Mouse (Mus musculus): ENCODE measurements around the gene Megf11.

Megf11 gene

DNA sequence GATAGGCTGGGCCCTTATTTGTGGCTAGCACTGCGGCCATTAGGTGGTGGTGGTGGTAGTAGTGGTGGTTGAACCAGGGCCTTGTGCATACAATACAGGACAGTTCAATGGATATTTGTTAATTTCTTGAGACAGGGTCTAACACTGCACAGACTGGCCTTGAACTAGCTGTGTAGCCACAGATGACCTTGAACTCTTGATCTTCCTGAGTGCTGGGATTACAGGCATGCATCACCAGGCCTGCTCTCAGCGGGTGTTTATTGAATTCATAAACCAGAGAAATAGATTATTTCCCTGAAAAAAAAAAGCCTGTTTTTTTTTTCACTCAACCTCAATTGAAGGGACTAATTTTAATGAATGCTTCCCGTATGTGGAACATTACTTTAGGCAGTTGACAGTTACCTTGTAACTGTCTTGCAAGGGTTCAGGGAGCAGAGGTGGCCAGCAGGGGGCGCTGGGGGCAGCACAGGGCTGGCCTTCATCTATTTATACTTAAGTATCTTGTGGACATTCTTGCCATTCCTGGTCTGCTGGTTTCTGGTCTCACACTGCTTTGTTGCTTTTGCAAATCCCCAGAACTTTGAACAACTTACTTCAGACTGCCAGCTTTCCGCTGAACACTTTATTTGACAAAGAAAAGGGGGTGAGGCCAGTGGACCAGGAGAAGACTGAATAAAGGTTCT lies 8.6 kb downstream of the Megf11 start:
- peak; percentile 36 for DNase-seq (ENCODE audit: low read depth, low spot score)

DNA sequence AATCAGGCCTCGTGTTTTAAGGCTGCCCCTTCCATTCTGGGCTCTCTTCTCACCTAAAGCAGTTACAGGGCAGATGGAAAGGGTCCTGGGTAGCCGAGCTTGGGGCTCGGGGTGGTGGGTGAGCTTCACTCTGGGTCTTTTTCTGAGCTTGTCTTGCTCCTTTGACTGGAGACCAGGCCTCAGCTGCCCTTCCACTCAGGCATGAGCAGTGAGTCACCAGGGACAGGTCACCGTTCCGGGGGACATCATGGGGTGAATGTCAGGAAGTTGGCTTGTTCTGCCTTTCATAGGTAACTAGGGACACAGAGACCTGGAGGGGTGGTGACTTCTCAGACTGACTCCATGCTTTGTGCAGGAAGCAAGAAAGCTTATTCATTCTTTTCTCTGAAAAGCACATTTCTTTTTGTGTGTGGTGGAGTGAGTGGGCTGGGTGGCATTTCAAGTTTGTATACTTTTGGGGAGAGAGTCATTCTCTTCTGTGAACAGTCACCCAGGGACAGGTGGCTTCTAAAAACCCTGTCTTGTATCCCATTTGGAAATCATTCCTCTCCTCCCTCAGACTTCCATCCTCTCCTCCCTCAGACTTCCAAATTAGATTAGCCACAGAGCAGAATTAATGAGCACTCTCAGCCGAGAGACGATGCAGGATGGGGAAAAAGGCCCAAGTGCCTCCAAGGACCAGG lies 10.0 kb downstream of the Megf11 start:
- DNase-seq (ENCODE audit: low read depth, low spot score): no peak

DNA sequence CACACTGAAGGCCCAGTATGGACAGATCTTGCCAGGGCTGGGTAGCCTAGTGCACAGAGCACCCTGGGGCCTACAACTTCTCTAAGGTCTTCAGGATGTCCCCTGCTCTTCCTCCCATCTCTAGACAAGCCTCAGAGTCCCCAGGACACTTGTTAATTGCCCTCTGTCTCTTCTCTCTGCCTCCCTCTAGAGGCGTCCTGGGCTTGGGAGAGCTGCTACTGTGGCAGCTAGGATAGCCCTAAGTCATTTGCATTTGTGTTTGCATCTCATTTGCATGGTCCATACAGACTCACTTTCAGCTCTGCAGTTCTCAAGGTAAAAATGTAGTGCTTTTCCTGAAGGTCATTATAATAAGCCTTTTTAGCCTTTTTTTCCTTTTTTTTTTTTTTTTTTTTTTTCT lies 11.7 kb downstream of the Megf11 start:
- DNase-seq (ENCODE audit: low read depth, low spot score): peak; percentile 24

DNA sequence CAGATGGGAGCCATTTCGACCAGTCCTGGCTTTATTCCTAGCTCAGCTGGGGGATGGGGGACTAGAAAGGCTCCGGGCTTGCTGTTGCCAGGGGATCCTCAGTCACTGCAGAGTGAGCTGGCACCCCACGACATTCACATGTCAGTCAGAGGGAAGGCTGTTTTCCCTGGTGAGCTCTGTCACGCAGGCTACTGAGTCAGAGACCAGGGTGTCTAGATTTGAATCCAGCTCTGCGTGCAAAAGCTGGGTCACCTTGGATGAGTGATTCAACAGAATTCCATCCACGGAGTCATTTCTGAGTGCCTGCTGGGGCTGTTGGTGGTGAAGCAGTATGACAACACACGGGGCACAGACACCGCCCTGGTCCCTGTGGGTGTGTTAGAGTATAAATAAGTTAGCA lies 13.7 kb downstream of the Megf11 start:
- DNase-seq (ENCODE audit: low read depth, low spot score): no peak

DNA sequence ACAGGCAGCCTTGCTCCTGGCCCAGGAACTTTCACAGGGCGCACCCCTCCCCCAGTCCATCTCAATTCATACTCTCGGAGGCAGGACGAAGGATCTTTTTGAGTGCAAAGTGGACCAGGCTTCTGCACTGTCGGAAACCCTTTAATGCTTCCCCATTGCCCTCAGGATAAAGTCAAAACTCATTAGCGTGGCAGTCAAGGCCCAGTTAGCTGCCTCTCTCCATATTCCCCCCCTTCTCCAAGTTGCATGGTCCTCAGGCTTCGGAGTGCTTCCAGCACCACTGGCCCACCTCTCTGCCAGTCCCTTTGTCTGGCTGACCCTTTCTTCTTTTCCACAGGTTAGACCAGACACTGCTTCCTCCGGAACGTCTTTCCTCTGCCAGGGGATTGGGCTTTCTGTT lies 16.7 kb downstream of the Megf11 start:
- DNase-seq (ENCODE audit: low read depth, low spot score): no peak

DNA sequence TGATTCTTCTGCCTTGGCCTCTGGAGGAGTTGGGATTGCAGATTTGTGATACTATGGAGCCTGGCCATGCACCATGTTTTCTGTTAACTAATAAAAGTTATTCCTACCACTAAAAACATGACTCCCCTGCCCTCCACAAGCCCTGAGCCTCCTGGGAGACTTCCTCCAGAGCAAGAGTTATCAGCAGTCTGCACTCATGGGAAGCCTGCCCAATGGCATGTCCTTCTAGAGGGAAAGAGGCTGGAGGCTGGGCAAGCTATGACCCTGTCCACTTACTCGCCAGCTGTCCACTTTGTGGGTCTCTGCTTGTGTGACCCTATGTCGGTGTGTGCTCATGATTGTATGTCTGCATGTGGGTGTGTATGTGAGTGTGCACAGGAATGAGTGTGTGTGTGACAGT lies 21.4 kb downstream of the Megf11 start:
- DNase-seq (ENCODE audit: low read depth, low spot score): no peak

DNA sequence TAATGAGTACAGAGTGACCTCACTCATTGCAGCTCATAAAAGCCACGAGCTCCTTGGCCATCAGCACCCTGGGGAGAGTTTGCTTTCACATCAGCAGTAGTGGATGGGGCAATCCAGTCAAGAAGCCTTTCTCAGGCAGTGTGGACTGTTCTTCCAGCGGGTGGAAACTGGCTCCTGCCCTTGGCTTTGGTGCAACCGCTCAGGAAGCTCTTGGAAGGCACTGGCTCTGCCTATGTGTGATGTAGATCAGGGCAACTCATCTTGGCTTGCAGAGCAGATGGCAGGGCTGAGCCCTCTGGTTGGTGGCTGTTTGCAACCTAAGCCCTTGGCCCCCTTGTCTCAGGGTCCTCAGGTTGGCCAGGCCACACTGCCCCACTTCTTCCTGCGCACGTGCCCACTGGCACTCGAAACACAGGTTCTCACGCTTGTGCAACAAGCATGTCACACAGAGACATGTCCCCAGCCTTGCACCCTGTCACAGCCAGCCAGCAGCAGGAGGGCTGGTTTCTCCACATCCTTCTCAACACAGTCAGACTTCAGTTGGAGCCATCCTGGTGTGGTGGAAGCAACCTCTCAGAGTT lies 22.1 kb downstream of the Megf11 start:
- no peak for DNase-seq (ENCODE audit: low read depth, low spot score)

DNA sequence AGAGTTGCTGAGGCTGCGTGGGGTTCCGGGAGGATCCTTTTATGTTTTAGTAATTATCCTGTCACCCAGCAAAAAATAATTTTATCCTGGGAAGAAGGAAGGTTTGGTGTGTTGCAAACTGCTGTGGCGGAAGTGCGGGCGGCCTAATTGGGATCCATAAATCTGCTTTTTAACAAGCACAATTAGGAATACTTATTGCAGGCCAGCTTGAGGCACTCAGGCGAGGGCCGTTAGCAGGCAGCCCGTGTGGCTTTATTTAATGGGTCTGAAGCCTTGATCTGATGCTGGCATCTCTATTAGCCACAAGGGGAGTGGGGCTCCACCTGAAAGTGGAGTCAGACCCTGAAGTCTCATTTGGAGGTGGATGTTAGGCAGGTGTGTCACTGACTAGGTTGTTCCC lies 23.4 kb downstream of the Megf11 start:
- DNase-seq (ENCODE audit: low read depth, low spot score): no peak

DNA sequence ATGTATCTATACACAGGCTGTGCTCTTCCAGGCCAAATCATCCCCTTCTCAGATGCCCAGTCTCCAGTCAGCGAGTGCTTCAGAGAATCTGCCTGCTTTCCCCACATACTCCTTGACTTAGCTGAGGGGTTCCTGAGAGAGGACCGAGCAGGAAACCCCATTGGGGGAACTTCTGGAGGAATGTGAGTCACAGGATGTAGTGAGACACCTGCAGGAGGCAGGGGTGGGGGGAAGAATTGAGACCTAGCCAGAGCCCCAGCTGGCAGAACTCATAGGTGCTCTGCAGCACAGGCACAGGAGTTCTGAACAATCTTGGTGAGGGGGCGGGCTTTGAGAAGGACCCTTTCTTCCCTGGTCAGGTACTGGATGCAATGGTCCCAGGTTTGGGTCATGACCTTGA lies 35.0 kb downstream of the Megf11 start:
- no peak for DNase-seq (ENCODE audit: low read depth, low spot score)

DNA sequence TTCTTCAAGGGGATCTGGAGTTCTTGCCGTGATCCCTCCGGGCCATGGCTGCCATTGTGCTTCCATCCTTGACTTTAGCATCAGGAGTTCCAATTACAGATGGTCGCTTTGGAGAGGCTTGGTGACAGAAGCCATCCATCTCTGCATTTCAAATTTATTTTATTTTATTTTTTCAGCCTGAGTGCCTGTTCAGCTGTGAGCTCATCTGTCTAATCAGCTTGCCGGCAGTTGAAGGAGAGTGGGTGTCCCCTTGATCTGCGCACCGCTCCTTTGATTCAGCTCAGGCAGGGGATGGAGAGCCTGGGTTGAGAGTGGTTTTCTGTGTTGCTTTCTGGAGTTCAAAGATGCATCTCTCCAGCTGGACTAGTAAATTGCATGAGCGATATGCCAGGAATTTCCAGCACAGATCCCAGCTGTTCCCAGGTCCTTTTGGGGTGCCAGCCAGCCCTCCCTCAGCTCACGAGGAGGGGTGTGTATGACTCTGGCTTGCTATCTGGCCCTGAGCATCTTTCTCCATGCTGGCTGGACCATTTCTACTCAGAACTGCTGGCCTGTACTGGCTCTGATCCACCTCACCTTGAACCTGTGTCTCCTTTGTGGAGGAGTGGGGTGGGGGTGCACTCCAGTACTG lies 36.7 kb downstream of the Megf11 start:
- DNase-seq (ENCODE audit: low read depth, low spot score): no peak

DNA sequence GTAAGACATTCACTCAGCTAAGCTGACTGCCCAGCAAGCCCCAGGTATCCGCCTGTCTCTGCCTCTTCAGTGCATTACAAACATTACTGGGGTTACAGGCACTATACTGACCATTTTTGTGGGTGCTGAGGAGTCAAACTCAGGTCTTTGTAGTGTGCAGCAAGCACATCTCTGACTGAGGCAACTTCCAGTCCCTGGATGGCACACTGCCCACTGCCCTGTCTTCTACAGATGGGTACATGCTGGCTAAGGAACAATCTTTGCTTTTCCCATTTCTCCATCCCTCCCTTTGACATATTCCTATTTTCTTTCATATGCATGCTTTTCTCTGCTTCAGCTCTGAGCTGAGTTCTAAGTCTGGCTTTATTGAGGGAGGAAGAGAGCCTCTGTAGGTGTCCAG lies 38.5 kb downstream of the Megf11 start:
- no peak for DNase-seq (ENCODE audit: low read depth, low spot score)

DNA sequence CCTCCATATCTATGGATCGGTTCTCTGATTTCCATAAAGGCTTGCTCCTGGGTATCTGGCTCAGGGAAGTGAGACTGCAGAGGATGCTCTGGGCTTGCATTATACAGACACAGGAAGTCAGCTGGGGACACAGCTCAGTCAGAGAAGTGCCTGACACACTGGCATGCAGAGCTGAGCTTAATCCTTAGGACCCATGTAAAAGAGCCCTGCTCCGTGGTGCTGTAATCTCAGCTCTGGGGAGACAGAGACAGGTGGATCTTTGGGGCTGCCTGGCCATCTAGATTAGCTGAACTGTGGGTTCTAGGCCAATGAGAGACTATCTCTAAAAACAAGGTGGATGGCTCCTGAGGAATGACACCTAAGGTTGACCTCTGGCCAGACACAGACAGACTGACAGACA lies 50.7 kb downstream of the Megf11 start:
- DNase-seq (ENCODE audit: low read depth, low spot score): no peak

DNA sequence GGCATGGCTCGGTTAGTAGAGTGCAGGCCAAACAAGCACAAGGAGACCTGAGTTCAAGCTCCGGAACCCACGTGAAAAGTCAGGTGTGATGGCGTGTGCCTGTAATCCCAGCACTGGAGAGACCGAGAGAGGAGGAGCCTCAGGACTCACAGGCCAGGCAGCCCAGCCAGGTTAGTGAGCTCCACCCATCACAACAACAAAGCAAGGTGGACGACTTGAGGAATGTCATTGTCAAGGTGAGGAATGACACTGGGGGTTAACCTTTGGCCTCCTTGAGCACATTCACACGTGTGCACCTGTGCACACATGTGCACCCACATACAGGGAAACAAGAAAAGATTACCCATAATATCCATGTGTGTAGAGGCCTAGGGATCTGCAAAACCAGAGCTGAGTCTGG lies 54.7 kb downstream of the Megf11 start:
- no peak for DNase-seq (ENCODE audit: low read depth, low spot score)

DNA sequence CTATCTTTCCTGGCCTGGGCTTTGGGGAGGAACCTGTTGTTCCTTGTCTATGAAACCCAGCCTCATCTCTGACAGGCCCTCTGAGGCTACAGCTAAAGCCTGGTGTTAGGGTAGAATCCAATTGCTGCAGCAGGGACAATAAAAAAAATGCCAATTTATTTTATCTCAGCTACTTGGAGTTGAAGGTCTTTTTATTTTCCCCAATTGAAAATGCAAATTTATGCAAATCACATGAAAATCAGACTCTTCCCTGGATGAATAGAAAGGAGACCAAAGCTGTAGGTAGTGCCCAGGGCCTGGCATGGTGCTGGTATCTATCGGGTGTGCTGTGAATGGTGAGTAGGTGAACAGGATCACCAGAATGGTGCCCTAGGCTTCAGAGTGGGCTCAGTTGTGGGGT lies 60.6 kb downstream of the Megf11 start:
- DNase-seq (ENCODE audit: low read depth, low spot score): no peak

DNA sequence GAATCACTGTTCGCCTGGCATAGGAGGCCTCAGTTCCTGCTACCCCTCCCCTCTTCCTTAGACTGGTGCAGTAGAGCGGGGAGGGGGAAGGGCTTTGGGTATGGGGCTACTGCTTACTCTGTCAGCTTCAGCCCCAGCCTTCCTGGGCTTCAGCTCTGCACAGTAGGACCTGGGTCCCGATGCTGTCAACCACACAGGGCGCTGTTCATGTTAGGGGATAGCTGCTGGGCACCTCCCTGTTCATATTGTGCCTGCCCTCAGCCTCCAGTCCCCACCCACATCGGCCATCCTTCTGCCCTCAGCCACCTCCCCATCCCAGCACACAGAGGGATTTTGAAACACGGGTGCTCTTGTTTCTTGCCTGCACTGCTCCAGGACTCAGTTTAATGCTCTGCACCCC lies 61.6 kb downstream of the Megf11 start:
- no peak for DNase-seq (ENCODE audit: low read depth, low spot score)

DNA sequence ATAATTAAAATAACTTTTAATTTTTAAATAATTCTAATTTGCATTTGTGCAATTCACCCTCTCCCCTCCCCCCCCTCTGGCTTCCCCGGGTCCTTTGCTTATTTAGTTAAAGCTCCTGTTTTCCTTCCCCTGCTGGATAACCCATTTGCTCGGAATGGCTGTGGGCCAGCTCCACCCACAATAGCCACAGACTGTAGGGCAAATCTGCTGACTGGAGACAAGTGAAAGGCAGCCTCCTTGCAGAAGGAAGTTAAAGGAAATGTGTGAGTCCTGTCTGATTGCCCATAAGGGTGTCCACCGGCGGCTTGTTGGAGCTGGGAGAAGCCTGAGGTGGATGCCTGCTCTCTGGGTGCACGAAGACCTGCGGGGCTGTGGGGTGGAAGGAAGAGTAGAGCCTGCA lies 62.1 kb downstream of the Megf11 start:
- no peak for DNase-seq (ENCODE audit: low read depth, low spot score)

DNA sequence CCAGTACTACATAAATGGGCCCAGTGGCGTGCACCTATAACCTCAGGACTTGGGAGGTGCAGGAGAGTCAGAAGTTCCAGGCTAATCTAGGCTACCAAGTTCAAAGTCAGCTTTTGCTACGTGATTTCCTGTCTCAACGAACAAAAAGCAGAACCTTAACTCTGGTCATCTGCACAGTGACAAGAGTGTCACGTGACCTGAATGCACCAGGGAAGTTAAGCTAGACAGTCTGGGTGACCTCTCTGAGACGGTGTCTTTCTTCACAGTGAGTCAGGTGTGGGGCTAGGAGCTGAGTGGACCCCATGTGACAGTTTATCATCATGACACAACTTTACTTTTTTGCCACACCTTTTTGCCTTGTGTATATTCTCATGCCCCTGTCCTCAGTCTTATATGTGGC lies 67.3 kb downstream of the Megf11 start:
- DNase-seq (ENCODE audit: low read depth, low spot score): no peak

DNA sequence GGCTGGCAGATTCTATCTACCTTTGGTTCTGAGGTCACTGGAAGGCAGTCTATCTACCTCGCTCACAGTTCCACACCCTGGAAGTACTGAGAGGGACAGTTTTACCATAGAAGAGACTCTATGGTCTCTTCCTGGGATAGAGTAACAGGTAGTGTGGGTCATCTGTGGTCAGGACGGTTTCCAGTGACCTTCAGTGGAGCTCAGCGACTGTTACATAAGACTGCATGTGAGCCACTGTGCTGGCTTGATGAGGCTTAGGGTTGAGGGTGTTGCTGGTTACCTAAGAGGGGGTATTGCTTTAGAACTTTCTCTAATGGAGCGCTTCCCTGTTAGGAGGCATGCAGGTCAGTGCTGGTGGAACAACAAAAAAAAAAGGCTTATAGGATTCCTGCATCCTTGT lies 68.8 kb downstream of the Megf11 start:
- no peak for DNase-seq (ENCODE audit: low read depth, low spot score)

DNA sequence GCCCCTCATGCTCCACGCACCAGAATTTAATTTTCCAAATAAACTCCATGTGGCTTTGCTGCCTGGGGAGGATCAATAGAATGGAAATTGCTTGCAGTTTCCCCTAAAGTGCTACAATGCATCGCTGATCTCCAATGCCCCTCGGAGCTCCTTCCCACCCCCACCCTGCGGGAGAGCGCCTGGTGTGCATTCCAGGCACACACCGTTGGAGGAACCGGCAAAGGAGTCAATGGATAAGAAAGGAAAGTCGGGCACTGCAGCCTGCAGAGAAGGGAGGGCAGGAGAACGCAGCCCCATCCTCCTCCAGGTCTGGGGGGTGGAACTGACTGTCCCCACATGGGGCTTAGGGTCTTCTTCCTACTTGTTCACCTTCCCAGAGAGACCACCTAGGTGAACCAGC lies 70.5 kb downstream of the Megf11 start:
- no peak for DNase-seq (ENCODE audit: low read depth, low spot score)

DNA sequence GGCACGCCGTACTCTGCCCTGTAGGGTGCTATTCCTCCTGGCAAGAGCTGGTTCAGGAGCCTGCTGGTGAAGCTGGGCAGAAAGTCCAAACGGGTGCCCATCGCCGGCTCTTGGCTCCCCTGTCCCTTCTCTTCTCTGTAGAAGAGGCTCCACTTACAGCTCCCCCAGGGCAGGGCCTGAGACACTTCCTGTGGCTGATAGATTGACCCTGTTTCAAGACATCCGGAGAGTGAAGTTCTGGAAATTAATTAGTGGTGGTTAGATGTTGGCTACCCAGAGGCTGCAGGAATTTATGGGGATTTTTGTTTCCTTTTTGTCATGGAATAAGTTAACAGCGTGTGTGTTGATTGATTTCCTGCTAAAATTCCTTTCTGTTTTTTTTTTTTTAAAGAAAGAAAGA lies 72.2 kb downstream of the Megf11 start:
- no peak for DNase-seq (ENCODE audit: low read depth, low spot score)

DNA sequence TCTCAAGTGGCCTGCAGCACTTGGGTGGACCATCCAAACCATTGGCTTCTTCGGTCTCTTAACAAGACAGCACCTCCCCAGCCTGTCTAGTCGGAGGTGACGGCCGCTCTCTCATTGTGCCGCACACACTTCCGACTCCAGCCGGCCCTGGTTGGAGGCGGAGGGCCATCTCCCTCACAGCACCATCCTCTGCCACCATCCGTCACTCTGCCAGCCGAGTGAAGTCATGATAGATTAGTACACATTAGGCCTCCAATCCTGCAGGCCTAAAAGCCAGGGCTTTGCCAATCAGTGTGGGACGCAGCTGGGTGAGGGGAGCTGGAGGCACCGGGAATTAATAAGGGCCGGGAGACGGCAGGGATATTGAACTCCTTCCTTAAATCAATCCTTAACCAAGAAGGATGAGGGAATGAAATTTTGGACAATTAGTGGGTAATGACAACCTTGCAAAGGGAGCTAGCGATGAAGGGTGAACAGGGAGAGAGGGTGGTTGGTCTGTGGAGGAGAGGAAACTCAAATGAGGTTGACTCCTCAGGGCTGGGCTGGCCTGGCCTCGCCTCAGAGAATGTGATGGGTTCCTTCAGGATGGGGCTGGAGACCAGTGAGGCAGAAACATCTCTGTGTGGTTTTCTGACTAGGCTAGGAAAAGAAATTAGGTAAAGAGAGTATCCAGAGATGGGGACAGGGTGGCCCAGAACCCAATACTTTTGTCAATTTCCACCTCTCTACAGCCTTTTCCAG lies 76.3 kb downstream of the Megf11 start:
- DNase-seq (ENCODE audit: low read depth, low spot score): no peak

DNA sequence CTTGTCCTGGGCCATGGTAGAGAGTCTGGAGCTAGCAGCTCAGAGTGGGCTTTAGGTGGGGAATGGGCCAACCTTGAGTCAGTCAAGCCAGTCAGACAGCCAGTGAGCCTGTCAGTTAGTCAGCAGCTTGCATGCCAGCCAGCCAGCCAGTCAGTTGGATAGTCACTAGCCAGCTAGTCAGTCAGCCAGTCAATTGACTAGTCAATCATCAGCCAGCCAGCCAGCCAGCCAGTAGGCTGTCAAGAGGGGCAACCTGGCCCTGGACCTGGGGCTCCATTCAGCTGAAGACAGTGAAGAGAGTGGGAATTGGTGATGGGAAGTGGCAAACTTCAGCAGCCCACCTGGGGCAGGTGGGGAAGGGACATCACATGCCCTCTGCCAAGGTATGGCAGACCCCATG lies 77.4 kb downstream of the Megf11 start:
- no peak for DNase-seq (ENCODE audit: low read depth, low spot score)
